Mouse (Mus musculus): ENCODE data around the gene Itgb1bp1.

- TF ChIP-seq CTCF (conservative IDR thresholded peaks at IDR 0.05; ENCODE audit: low read length): no peak
- TF ChIP-seq POU5F1 (IDR thresholded peaks at IDR 0.05; ENCODE audit: borderline replicate concordance, low read length): no peak
Observed at GRCm38 (mm10) chr12:21277352-21277864, 8.7 kb downstream of the Itgb1bp1 start.
